Mouse (Mus musculus): ENCODE measurements around the gene Clip2. TPM values are rescaled to one million over a fixed set of nuclear protein-coding genes. Genes with fewer than 3 reads are reported as not detected.
"Not testable (repeated sequence)": the region's sequence is repeated elsewhere in the genome, so short reads cannot be mapped to it uniquely, and the experiment has no call there.

Clip2 gene
- polyA plus RNA-seq, 1 experiment = 43.4 TPM

DNA sequence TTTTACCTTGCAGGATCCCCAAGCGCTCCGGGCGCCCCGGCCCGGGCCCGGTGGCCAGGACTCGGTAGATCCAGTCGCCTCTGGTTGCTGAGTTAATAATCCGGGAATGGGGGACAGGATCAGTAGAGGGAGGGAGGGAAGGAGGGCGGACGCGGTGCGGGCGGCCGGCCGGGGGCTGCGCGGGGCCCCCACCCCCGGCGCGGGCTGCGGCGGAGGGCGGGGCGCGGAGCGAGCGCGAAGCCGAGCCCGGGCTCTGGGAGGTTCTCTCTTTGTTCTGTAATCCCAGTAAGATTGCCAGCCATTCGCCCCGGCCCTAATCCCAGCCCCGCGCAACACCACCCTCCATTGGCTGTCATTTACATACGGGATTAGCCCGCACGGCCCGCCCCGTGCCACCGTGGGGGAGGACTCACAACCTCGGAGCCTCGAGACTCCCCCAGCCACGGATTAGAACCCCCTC is 95.7 kb downstream of the Clip2 start, which contains the start of gene Gtf2ird1:
Gene Gtf2ird1, minus strand, starts transcription at position 214 of the 460 bp plus-strand sequence.
- TF ChIP-seq CTCF (IDR thresholded peaks at IDR 0.05; ENCODE audit: extremely low read depth, insufficient read length, insufficient replicate concordance, low read depth, low read length) (no peak), POLR2A (IDR thresholded peaks at IDR 0.05; ENCODE audit: low read depth, low read length) (no peak)
- Histone ChIP-seq H3K36me3 (ENCODE audit: control insufficient read depth, insufficient read depth, low read length) (no peaks in the 10 kb centered on the region; the same call in 1 of the 2 replicates), H3K4me3 (ENCODE audit: low read depth, low read length) (peak within 1 kb of the TSS; percentile 90), H3K27ac (ENCODE audit: insufficient read depth, low read depth, low read length) (peak within 1 kb of the TSS; percentile 77), H3K27me3 (ENCODE audit: control insufficient read depth, insufficient read depth, low read length) (no peaks in the 10 kb centered on the region), H3K4me1 (ENCODE audit: control insufficient read depth, insufficient read depth, insufficient read length, low read length) (peaks cover 11% of the 10 kb centered on the region)
- 2% methylated on average over 44 of the region's 44 CpGs for WGBS

- peak overlapping the region; percentile 77 for H3K27ac ChIP-seq (ENCODE audit: insufficient read depth, low read depth, low read length)
- TF ChIP-seq POLR2A (IDR thresholded peaks at IDR 0.05; ENCODE audit: low read depth, low read length) = no peak
- TF ChIP-seq CTCF (IDR thresholded peaks at IDR 0.05; ENCODE audit: extremely low read depth, insufficient read length, insufficient replicate concordance, low read depth, low read length) = no peak
- no peaks in the 10 kb centered on the region; the same call in 1 of the 2 replicates for H3K36me3 ChIP-seq (ENCODE audit: control insufficient read depth, insufficient read depth, low read length)
- whole genome bisulfite sequencing = 0% methylated on average over 17 of the region's 17 CpGs
- peaks cover 11% of the 10 kb centered on the region for H3K4me1 ChIP-seq (ENCODE audit: control insufficient read depth, insufficient read depth, insufficient read length, low read length)
- H3K4me3 ChIP-seq (ENCODE audit: low read depth, low read length) = peak overlapping the region; percentile 90
- no peaks in the 10 kb centered on the region for H3K27me3 ChIP-seq (ENCODE audit: control insufficient read depth, insufficient read depth, low read length)
These were observed 96.3 kb downstream of the Clip2 start for GRCm38 (mm10) chr5:134455914-134456423.

DNA sequence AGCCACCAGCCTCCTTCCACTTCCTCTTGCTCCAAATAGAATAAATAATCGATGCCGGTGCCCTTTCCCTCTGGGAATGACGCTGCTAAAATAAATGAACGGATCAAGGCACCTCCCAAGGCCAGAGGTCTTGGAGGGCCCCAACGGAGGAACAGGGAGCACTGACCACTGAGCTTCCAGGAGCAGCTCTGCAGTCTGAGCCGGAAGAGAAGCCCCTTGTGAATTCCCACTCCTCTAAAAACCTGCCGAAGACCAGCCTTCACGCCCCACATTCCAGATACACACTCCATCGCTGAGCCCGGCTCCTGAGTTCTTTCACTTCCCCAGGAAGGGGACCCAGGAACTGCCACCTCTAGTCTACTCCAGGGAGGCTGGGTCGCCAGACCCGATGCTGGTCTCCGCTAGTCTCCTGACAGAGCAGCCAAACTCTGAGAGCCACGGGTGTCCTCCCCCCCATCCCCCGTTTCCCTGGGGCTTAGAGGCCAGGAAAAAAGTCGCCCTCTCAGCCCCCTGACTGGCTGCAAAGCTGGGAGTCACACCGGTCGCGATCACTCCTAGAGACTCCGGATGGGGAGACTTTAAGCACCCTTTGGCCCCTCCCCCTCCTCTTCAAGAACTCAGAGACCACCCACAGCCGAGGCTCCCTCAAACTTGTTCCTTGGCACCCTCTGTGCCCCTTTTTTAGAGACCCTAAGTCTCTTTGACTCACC is 96.9 kb downstream of the Clip2 start:
- TF ChIP-seq POLR2A (IDR thresholded peaks at IDR 0.05; ENCODE audit: low read depth, low read length) (peak; percentile 42), CTCF (IDR thresholded peaks at IDR 0.05; ENCODE audit: extremely low read depth, insufficient read length, insufficient replicate concordance, low read depth, low read length) (no peak)
- Histone ChIP-seq H3K4me1 (ENCODE audit: control insufficient read depth, insufficient read depth, insufficient read length, low read length) (peaks cover 11% of the 10 kb centered on the region), H3K36me3 (ENCODE audit: control insufficient read depth, insufficient read depth, low read length) (no peaks in the 10 kb centered on the region; the same call in 1 of the 2 replicates), H3K4me3 (ENCODE audit: low read depth, low read length) (peak overlapping the region; percentile 90), H3K27ac (ENCODE audit: insufficient read depth, low read depth, low read length) (peak overlapping the region; percentile 77), H3K27me3 (ENCODE audit: control insufficient read depth, insufficient read depth, low read length) (no peaks in the 10 kb centered on the region)
- WGBS = under 1% methylated on average over 21 of the region's 21 CpGs

- Histone ChIP-seq H3K27me3 (ENCODE audit: control insufficient read depth, insufficient read depth, low read length) (no peaks in the 10 kb centered on the region), H3K4me3 (ENCODE audit: low read depth, low read length) (peak overlapping the region; percentile 90), H3K27ac (ENCODE audit: insufficient read depth, low read depth, low read length) (peak overlapping the region; percentile 70), H3K36me3 (ENCODE audit: control insufficient read depth, insufficient read depth, low read length) (no peaks in the 10 kb centered on the region; the same call in 1 of the 2 replicates), H3K4me1 (ENCODE audit: control insufficient read depth, insufficient read depth, insufficient read length, low read length) (peaks cover 11% of the 10 kb centered on the region)
- WGBS = 19% methylated on average over 9 of the region's 9 CpGs
- TF ChIP-seq CTCF (IDR thresholded peaks at IDR 0.05; ENCODE audit: extremely low read depth, insufficient read length, insufficient replicate concordance, low read depth, low read length) (no peak), POLR2A (IDR thresholded peaks at IDR 0.05; ENCODE audit: low read depth, low read length) (no peak)
These were observed 97.8 kb downstream of the Clip2 start for GRCm38 (mm10) chr5:134454421-134454820.

DNA sequence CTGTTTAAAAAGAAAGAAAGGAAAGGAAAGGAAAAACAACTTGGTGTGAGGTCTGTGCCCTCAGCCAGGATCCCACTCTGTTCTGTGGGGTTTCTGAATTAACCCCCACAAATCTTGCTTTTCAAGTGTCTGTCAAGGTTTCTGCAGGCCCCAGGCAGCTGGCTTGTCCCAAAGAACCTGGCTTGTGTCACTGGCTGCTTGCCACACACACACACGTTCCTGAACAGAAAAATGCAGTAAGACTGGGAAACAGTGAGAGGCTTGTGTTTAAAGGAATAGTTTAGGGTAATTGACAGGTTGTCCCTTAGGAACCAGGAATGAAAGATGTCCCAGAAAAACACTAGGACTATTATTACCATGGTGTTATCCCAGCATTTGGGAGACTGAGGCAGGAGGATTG is 98.7 kb downstream of the Clip2 start:
- peaks cover 11% of the 10 kb centered on the region for H3K4me1 ChIP-seq (ENCODE audit: control insufficient read depth, insufficient read depth, insufficient read length, low read length)
- H3K27me3 ChIP-seq (ENCODE audit: control insufficient read depth, insufficient read depth, low read length) = no peaks in the 10 kb centered on the region
- WGBS = 13% methylated on average over 1 of the region's 1 CpGs
- no peak overlapping the region for H3K27ac ChIP-seq (ENCODE audit: insufficient read depth, low read depth, low read length)
- no peaks in the 10 kb centered on the region; the same call in 1 of the 2 replicates for H3K36me3 ChIP-seq (ENCODE audit: control insufficient read depth, insufficient read depth, low read length)
- no peak overlapping the region for H3K4me3 ChIP-seq (ENCODE audit: low read depth, low read length)
- no peak for TF ChIP-seq POLR2A (IDR thresholded peaks at IDR 0.05; ENCODE audit: low read depth, low read length)
- no peak for TF ChIP-seq CTCF (IDR thresholded peaks at IDR 0.05; ENCODE audit: extremely low read depth, insufficient read length, insufficient replicate concordance, low read depth, low read length)

DNA sequence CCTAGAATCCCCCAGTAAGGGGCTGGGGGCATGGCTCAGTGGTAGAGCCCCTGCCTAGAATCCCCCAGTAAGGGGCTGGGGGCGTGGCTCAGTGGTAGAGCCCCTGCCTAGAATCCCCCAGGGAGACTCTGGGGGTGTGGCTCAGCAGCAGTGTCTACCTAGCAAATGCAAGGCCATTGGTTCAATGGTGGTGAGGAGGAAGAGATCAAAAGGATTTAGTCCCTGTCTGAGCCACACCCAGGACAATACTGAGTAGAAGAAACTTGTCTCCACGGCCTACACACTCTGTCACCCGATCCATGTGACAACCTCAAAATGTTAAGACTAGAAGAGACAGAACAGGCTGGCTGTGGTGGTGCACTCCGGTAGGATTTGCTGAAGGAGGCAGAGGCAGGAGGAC is 105.5 kb downstream of the Clip2 start:
- WGBS = 72% methylated on average over 4 of the region's 4 CpGs
- H3K4me3 ChIP-seq (ENCODE audit: low read depth, low read length); H3K4me1 ChIP-seq (ENCODE audit: control insufficient read depth, insufficient read depth, insufficient read length, low read length); H3K27me3 ChIP-seq (ENCODE audit: control insufficient read depth, insufficient read depth, low read length); H3K36me3 ChIP-seq (ENCODE audit: control insufficient read depth, insufficient read depth, low read length); H3K27ac ChIP-seq (ENCODE audit: insufficient read depth, low read depth, low read length): not testable (repeated sequence)

GRCm38 (mm10) chr5:134445895-134446294 is 106.3 kb downstream of the Clip2 start:
- Histone ChIP-seq H3K36me3 (ENCODE audit: control insufficient read depth, insufficient read depth, low read length) (no peaks in the 10 kb centered on the region), H3K4me1 (ENCODE audit: control insufficient read depth, insufficient read depth, insufficient read length, low read length) (peaks cover 5% of the 10 kb centered on the region), H3K4me3 (ENCODE audit: low read depth, low read length) (no peak overlapping the region), H3K27me3 (ENCODE audit: control insufficient read depth, insufficient read depth, low read length) (no peaks in the 10 kb centered on the region), H3K27ac (ENCODE audit: insufficient read depth, low read depth, low read length) (no peak overlapping the region)
- WGBS = 49% methylated on average over 10 of the region's 10 CpGs
- no peak for TF ChIP-seq CTCF (IDR thresholded peaks at IDR 0.05; ENCODE audit: extremely low read depth, insufficient read length, insufficient replicate concordance, low read depth, low read length)
- TF ChIP-seq POLR2A (IDR thresholded peaks at IDR 0.05; ENCODE audit: low read depth, low read length) = no peak
